Mouse (Mus musculus) liver, adult 2 months (tissue): ENCODE measurements around the gene Rsrc1. TPM values are rescaled to one million over a fixed set of nuclear protein-coding genes. Genes with fewer than 3 reads are reported as not detected.
A peak's percentile ranks its signal among the peaks of the same experiment; 100 is the strongest.

Experiments
- DNase-seq: peaks from one replicate; pipeline ENCODE4 v3.0.0-alpha.2; 2011; ENCODE audit warnings: low read depth, low spot score; ENCODE audit errors: extremely low read depth
- H3K27ac ChIP-seq: fragments of 200-500 bp; replicated peaks from 2 replicates; pipeline ENCODE4 v1.5.1; 2012; ENCODE audit warnings: low read depth, mild to moderate bottlenecking, control low read depth, inconsistent platforms, low read length; ENCODE audit not compliant: insufficient read depth
- H3K27me3 ChIP-seq: fragments of 200-500 bp; 2 replicates; pipeline ENCODE4 v1.6.1; 2012; ENCODE audit warnings: mild to moderate bottlenecking, moderate library complexity, low read length, inconsistent platforms; ENCODE audit not compliant: control insufficient read depth, insufficient read depth
- H3K36me3 ChIP-seq: fragments of 200-500 bp; 2 replicates; pipeline ENCODE4 v1.6.1; 2012; ENCODE audit warnings: low read length, inconsistent platforms; ENCODE audit not compliant: control insufficient read depth, insufficient read depth
- H3K4me1 ChIP-seq: fragments of 200-500 bp; 2 replicates; pipeline ENCODE4 v1.6.1; 2011; ENCODE audit warnings: low read length; ENCODE audit not compliant: control insufficient read depth, insufficient read depth
- H3K4me3 ChIP-seq: fragments of 200-500 bp; 2 replicates; pipeline ENCODE4 v1.5.1; 2011; ENCODE audit warnings: low read depth, mild to moderate bottlenecking, control low read depth, low read length, moderate library complexity; ENCODE audit not compliant: insufficient read depth
- H3K79me2 ChIP-seq: fragments of 200-500 bp; 2 replicates; pipeline ENCODE4 v1.6.1; 2012; ENCODE audit warnings: inconsistent platforms, mild to moderate bottlenecking, low read length, moderate library complexity; ENCODE audit not compliant: control insufficient read depth, insufficient read depth
- H3K9ac ChIP-seq: fragments of 200-500 bp; 2 replicates; pipeline ENCODE4 v1.6.1; 2012; ENCODE audit warnings: low read depth, mild to moderate bottlenecking, control low read depth, inconsistent platforms, low read length
- CTCF ChIP-seq: fragments of 200-500 bp; IDR thresholded peaks from 2 replicates; pipeline ENCODE4 v1.5.1; 2011; ENCODE audit warnings: low read depth, low read length, control low read depth
- POLR2A ChIP-seq: fragments of 200-500 bp; IDR thresholded peaks from 2 replicates; pipeline ENCODE4 v1.6.1; 2011; ENCODE audit warnings: low read length, control low read depth; ENCODE audit not compliant: insufficient read depth; ENCODE audit errors: extremely low read depth
- WGBS: fragments of 180-500 bp; shearing (Covaris S2); methylation state at CpG from one replicate; pipeline ENCODE4 v1.1.7; 2018; 5-methylcytosine and 5-hydroxymethylcytosine counted together
- polyA plus RNA-seq: library from polyadenylated mRNA; depleted of rRNA; stranded (reverse); fragments of >200 nt; gene quantifications from 2 replicates; pipeline ENCODE4 v1.2.3, GENCODE M21; 2012; rRNA removed
- total RNA-seq: library from RNA; depleted of rRNA; stranded (reverse); fragments of >200 nt; gene quantifications from 2 replicates; pipeline ENCODE4 v1.2.3, GENCODE M21; 2014; rRNA removed

The Rsrc1 gene
- total and polyA plus RNA-seq, 2 experiments = 2.0 to 15.0 TPM

DNA sequence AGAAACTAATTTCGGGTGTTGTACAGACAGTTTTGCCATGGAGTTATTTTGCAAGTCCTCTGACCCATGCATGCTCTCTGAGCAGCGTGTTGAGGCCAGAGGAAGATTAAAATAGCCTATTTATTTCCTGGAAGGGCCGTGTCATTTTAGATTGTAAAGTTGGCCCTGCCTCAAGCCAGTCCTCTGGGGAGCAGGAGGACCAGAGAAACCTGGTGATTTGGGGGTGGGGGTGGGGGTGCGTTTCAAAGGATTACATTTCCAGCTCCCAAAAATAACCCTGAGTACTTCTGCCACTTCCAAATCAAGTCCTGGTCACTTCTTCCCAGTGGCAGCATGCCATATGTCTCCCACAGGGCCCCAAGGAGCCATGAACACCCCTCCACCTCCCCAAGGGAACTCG lies 391.6 kb downstream of the Rsrc1 start:
- Histone ChIP-seq H3K9ac (no peak overlapping the region), H3K27ac (no peak overlapping the region), H3K4me1 (no peaks in the 10 kb centered on the region), H3K4me3 (no peak overlapping the region), H3K79me2 (no peaks in the 10 kb centered on the region), H3K27me3 (0 out of 2 replicates have a peak, but pooled peaks cover 4% of the 10 kb centered on the region), H3K36me3 (no peaks in the 10 kb centered on the region)
- TF ChIP-seq POLR2A = no peak
- TF ChIP-seq CTCF = no peak
- 56% methylated on average over 5 of the region's 5 CpGs for WGBS
- DNase-seq = no peak

DNA sequence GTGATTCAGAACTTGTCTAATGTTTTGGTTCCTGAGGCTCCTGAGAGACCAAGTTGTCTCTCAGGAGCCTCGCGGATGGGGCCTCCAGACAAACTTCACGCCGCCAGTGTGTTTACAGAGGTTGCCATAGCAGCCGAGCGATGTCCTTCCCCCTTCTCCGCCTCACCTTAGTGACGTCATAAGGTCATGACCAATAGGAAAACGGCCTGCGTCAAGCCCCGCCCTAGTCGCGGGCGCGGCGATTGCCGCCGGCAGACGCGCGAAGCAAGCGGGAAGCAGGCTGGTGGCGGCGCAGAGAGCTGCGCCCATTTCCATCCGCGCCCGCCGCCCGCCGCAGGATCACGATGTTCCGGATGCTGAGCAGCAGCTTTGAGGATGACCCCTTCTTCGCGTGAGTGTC lies 392.7 kb downstream of the Rsrc1 start, which contains the start of gene Mlf1:
TSS of gene Mlf1 (plus strand) at position 226 of the 400 bp plus-strand sequence.
- Histone ChIP-seq H3K79me2 (no peaks in the 10 kb centered on the region), H3K27me3 (0 out of 2 replicates have a peak, but pooled peaks cover 4% of the 10 kb centered on the region), H3K4me3 (peak within 1 kb of the TSS; percentile 41; the same call in 1 of the 2 replicates), H3K4me1 (no peaks in the 10 kb centered on the region), H3K9ac (peak within 1 kb of the TSS; percentile 26; the same call in 1 of the 2 replicates), H3K36me3 (no peaks in the 10 kb centered on the region), H3K27ac (no peak within 1 kb of the TSS)
- TF ChIP-seq POLR2A (no peak), CTCF (no peak)
- 1% methylated on average over 35 of the region's 35 CpGs for WGBS
- peak; percentile 63 for DNase-seq

DNA sequence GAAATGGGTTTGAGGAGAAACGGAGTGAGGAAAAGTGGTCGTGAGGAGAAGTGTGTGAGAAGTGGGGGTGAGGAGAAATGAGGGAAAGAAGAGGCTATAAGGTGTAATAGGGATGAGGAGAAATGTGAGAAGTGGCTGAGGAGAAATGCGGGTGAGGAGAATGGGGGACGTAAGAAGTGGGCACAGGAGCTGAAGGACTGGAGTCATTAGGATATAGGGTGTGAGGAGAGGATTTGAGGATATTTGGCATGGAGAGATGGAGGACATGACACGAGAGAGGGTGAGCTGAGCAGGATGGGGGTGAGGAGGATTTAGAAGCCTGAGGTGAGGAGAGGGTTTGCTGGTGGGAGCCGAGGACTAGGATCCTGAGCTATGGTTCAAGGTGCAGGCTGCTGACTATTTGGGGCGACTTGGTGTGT lies 393.2 kb downstream of the Rsrc1 start:
- Histone ChIP-seq H3K4me1 (no peaks in the 10 kb centered on the region), H3K27ac (no peak overlapping the region), H3K4me3 (peak overlapping the region; percentile 41; the same call in 1 of the 2 replicates), H3K27me3 (0 out of 2 replicates have a peak, but pooled peaks cover 4% of the 10 kb centered on the region), H3K79me2 (no peaks in the 10 kb centered on the region), H3K9ac (no peak overlapping the region), H3K36me3 (no peaks in the 10 kb centered on the region)
- TF ChIP-seq POLR2A = no peak
- TF ChIP-seq CTCF = no peak
- WGBS = 47% methylated on average over 7 of the region's 7 CpGs
- no peak for DNase-seq

DNA sequence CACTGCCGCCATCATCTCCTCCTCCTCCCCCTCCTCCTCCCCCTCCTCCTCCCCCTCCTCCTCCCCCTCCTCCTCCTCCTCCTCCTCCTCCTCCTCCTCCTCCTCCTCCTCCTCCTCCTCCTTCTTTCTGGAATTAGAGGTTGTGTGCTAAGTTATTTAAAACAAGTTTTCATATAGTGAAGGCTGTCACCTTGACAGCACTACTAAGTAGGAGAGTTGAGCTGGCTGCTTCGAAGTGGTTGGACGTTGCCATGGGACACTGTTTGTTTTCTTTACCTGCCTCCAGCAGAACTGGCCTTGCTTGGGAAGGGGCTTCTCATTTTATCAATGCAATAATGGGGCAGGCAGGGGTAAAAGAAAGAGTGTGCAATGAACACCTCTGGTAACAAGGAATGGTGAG lies 393.9 kb downstream of the Rsrc1 start, which contains the start of gene Gm17402:
TSS of gene Gm17402 (minus strand) at position 101 of the 400 bp plus-strand sequence.
- no peak for DNase-seq
- Histone ChIP-seq H3K9ac (peak within 1 kb of the TSS; percentile 26; the same call in 1 of the 2 replicates), H3K4me3 (peak within 1 kb of the TSS; percentile 41; the same call in 1 of the 2 replicates), H3K27me3 (0 out of 2 replicates have a peak, but pooled peaks cover 4% of the 10 kb centered on the region), H3K4me1 (no peaks in the 10 kb centered on the region), H3K36me3 (no peaks in the 10 kb centered on the region), H3K27ac (no peak within 1 kb of the TSS), H3K79me2 (no peaks in the 10 kb centered on the region)
- TF ChIP-seq POLR2A (no peak), CTCF (no peak)
- WGBS = 33% methylated on average over 3 of the region's 3 CpGs

DNA sequence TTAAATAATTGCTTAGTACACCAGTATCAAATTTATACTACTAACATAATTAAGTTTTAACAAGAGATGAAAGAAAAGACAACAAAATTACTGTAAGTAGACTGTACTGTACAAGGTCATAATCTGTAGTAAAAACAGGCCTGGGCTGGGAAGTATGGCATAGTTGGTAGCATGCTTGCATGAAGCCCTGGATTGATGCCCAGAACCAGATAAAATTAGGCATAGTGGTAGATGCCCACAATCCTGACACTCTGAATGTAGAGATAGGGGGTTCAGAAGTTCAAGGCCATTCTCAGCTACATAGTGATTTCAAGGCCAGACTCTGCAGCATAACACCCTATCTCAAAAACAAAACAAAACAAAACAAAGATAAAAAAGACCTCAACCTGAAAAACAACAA lies 397.0 kb downstream of the Rsrc1 start:
- Histone ChIP-seq H3K36me3 (no peaks in the 10 kb centered on the region), H3K27ac (no peak overlapping the region), H3K27me3 (0 out of 2 replicates have a peak, but pooled peaks cover 4% of the 10 kb centered on the region), H3K4me3 (no peak overlapping the region), H3K9ac (no peak overlapping the region), H3K4me1 (no peaks in the 10 kb centered on the region), H3K79me2 (no peaks in the 10 kb centered on the region)
- DNase-seq = no peak
- no peak for TF ChIP-seq CTCF
- TF ChIP-seq POLR2A = no peak

Other genes with a start within 250 kb of the Rsrc1 start
- not detected in 2 replicates for gene Shox2, start 381 bp downstream of the Rsrc1 start, total RNA-seq
- gene Shox2, start 381 bp downstream of the Rsrc1 start, polyA plus RNA-seq = not detected in 2 replicates